Mouse (Mus musculus) thymus, postnatal 10 days (tissue): ENCODE measurements around the gene Coa5.

Source experiments
- DNase-seq, 2 experiments: peaks; one replicate each; pipeline ENCODE4 v3.0.0; 2021; ENCODE audit warnings: low spot score in 2 of 2

Gene Coa5

DNA sequence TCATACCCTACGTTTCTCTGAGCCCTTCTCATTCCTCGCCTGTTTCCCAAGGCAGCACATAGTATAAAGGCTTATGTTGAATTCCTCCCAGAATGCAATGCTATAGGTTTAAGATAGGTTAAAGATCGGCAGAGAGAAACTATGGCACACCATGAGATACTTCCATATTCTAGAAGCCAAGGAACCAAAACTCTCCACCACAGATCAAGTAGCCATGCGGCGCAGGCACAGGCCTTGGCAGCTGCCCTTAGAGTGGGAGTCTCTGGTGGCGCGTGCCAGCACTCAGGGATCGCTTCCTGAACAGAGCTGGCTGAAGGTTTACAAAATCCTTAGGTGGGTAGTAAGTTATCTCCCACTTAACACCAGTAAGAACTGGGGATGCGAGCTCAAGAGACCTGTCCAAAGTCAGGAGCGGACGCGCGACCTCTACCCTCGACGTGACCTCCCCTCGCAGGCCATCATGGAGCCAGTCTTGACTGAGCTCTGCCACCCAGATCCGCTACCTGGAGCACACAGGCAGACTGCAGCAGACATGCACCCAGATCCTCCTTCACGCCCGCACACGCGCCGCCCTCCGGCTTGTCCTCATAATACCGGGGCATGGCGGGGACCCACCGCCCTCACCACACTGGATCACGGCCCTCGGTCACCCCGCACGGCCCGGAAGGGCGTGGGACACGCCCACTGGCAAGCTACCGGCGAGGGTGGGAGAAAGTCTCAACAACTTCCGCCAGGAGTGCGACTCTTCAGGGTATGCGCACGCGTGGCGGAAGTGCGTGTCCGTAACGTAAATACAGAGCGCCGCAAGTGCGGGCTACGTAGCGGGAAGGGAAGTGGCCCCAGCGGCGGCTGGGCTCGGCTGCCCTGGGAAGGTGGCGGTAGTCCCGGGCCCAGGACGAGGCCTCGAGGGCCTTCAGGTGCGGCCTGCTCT is at the start of gene Coa5, which contains the start of gene Unc50:
Gene Coa5, minus strand, starts transcription at position 738 of the 931 bp plus-strand sequence.
Gene Unc50, plus strand, starts transcription at position 774 of the 931 bp plus-strand sequence.
- DNase-seq, result peak; percentile 86 to 87

DNA sequence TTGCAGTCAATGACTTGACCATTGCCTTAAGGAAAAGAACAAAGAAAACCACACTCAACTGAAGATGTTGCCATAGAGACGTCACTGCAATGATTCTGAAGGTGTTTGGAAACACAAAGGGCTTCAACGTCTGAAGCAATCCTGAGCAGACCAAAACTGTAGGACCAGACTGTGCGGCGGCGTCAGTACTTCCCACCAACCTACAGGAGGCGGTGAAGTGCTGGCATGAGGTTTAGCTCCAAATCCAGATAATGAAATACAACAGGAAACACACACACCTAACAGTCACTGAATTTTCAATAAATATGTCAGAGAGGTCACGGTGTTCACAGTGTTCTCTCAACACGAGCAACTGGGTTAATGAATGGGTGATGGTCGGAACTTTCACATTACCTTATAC is 49.2 kb upstream of the Coa5 start:
- peak; percentile 58 to 74 for DNase-seq

DNA sequence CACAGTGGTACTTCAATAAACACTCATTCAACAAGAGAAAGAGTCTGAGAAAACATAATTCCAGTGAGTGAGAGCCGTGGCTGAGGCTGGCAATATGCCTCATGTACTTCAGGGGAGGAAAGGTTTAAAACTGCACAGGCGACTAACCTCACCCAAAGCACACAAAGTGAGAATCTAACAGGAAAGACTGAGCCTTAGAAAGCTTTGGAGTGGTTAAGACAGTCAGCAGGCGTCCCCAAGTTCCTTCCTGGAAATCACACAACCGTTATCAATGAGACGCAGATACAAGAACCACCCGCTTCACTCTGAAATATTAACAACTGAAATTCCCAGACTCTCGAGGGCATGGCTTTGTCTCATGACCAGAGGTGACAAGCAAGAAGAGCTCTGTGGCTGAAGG is 48.5 kb upstream of the Coa5 start:
- DNase-seq, result no peak

DNA sequence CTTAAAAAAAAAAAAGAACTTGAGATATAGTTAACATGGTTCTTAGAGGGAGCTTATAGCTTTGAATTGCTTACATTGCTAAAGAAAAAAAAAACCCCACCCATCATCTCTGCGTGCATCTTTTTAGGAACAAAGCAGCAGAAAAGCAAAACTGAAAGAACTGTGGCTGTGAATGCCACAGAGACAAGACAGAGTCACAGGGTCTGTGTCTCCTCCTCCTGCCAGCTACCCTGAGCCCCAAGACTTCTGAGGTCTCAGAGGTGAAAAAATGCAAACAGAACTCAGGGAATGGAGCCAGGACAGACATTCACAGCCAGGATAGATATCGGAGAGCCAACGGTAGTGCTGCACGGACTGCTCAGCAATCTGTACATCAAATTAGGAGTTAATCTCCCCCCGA is 48.0 kb upstream of the Coa5 start:
- no peak for DNase-seq

DNA sequence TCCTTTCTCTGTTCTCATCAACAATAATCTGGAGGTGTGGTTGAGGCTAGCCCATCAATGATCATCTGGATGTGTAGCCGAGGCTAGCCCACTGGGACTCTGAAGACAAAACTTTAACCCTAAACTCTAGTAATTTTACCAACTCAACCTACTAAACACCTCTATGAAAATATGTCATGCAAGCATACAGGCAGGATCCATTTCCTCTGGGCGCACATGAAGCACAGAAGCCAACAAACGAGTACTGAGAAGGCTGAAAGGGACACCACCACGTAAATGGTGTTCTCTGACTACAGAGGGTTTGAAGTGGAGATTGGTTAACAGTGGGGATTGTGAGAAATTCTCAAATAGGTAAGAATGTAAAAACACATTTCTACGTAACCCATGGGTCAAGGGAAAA is 47.3 kb upstream of the Coa5 start:
- no peak for DNase-seq

DNA sequence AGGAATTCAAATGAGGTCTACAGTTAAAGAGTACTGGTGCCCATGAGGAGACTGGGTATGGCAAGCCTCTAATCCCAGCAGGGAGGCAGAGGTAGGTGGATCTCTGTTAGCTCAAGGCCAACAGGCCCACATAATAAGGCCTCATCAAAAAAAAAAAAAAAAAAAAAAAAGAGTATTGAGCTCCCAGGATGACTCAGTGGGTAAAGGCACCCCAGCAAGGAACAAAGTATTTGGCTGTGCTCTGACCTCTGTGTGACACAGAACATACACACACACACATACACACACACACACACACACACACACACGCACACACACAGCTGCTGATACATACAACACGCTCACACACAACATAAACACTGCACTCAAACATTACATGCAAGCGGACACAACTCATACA is 45.4 kb upstream of the Coa5 start:
- DNase-seq, result no peak

DNA sequence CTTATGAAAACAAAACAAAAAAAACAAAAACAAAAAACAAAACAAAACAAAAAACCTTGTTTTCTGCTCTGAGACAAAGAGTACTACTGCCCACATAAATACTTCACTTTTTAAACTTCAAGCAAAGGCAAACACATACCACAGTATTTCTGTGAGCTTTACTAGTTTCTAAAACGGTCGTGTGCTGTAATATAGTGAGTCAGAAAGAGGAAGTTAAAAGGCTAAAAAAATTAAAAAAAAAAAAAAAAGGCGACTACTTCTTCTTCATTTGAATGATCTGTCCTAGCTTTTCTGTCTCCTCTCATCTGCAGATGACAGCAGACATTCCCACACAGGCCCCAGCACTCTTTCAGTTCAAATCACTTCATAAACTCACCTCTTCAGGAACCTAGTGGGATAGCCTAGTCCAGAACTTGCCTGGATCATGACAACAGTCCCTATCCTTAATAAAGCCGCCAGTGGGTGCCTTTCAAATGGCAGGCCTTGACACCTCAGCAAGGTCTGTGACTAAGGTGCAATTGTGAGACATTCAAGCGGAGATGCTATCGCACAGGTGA is 44.8 kb upstream of the Coa5 start:
- DNase-seq, result no peak

DNA sequence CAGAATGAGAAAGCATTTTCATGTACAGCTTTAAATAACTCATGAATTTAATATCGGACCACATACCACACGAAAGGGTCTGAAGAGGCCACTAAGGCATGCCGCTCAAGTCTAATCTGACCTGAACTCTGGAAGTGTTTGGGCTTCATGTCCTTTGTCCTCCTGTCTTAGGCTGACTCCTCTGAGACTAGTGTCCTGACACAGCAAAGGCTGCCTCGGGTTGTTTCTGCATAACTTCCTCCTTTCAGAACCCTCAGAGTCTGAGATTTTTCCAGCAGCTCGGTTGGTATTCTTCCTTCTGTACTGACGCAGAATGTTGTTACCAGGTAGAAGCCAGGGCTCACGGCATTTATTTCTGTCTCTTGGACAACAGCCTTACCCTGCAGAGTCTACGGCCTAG is 44.1 kb upstream of the Coa5 start:
- DNase-seq, result no peak

DNA sequence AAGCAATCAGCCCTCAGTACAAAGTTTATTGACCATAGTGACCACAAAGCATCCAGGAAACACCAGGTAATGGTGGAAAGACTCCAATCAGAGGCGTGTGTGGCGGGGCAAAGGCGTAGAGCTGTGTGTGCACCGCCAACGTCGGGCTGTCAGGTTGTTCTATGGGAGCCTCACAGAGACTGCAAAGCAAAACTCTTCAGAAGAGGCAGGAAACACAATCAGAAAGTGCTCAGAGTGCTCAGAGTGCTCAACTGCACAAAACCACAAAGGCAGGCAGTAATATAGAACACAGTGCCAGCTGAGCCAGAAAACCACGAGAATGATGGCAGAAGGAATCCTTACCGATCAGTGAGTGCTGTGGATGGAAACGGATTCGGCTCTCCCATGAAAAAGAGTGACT is 43.3 kb upstream of the Coa5 start:
- DNase-seq, result peak; percentile 57 to 65

DNA sequence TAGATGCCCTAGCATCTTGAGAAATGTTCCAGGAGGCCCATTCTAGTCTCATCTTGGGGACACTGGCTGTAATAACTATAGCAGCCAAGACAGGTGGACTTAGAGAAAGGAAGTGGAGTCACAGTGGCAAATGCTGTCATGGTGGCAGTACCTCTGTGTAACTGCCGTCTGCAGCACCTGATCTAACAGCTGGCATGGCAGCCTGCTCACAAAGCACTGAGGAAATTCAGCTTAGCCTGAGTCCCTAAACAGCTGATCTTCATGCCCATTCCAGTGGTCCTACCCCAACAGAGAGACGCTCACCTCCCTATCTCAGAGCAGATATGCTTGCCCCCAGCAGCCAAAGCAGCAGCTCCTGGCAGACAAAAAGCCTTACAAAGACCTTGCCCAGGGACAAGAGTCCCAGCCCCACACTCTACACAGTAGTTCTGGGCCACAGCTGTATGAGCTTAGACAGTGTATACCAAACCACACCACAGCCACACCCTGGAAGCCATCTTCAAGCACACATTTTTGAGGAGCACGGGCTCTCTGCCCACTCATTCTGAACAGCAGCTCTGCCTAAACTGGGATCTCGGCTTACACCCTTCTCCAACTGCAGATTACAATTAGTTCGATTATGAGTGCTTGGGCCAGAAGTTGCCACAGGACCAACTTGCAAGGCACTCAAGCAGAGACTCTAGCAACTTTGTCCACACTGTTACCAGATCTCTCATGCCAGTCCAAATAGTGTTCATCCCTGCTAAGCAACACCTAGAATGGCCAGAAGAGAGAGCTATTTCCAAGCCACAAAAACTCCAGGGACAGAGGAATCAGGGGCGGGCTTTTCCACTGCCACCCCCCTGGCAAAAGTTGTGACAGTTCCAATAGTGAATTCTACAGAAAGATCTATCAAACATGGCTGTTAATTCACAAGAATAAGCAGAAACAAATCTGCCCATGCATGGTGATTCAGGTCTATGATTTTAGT is 41.6 kb upstream of the Coa5 start:
- no peak for DNase-seq

DNA sequence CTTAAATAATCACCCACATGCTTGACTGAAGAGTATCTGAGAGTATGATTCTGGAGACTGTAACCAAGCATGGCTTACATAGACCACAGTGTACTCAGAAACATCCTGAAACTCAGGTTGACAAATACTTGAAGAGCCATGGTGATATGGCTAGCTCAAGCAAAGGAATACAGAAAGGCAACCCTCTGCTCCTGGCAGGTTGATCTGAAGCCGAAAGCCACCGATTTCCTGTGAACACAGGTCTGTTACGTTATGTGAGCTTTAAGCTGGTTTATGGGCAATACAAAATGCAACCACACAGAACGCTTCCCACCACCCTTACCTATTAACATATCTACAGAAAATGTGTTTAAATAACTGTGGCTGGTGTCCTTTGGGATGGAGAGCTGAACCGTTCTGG is 39.1 kb upstream of the Coa5 start:
- no peak for DNase-seq

DNA sequence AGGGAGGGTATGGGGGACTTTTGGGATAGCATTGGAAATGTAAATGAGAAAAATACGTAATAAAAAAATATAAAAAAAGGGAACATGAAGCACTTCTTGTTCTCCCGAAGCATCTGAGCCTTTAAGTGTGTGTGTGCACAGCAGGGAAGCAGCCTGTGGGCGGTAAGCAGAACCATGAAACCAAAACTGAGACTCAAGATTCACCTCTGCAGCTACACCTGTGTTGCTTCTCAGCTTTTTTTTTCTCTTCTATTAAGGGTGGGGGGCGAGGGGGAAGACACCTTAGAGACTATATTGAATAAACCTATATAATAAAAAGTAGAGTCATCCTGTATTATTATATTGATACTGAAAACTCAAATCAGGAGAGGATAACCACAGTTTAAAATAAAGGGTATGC is 37.9 kb upstream of the Coa5 start:
- no peak for DNase-seq

DNA sequence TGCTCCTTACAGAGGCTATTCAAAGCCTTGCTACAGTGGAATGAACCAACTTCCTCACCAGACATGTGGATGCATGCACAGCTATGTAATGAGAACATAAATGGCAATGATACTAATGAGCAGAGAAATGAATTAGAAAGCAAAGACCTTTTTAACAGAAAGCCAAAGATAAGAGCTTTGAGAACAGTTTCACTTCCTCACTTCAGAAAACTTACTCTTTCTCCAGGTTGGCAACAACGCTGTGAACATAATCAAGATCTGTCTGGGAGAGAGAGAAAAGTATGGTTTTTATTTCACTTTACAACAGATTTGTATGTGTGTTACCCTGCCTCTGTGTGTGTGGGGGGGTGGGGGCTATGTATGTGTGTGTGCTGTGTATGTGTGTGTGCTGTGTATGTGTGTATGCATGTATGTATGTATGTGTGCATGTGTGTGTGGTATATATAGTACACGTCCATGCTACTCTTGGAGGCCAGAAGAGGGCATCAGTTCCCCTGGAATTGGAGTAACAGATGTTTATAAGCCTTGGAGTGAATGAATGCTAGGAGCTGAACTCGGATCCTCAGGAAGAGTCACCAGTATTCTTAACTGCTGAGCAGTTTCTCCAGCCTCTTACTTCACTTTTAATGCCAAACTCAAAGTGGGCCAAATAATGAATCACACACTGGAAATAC is 36.6 kb upstream of the Coa5 start:
- no peak for DNase-seq

DNA sequence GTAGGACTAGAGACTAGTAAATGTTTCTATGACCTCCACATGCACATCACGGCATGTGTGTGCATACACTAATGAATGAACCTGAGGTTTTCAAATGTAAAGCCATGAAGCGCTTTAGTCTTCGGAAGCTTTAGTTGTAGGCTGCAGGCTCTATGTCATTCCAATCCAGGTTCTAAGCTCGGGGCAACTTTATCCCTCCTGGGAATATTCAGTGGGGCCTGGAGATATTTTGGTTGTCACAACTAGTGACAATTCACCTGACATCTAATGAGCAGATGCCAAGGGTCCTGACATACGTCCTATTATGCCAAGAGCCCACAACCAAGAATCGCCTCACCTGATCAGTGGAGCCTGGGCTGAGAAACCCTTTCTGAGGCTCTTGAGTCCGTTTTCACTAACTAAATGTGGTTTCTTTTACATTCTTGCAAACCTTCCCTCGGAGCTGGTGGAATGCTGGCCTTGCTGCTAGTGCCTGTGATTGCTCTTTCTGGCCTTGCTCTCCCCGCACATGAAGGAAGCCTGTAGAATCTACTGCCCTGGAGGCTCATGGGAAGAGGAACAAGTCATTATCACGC is 35.1 kb upstream of the Coa5 start:
- no peak for DNase-seq

DNA sequence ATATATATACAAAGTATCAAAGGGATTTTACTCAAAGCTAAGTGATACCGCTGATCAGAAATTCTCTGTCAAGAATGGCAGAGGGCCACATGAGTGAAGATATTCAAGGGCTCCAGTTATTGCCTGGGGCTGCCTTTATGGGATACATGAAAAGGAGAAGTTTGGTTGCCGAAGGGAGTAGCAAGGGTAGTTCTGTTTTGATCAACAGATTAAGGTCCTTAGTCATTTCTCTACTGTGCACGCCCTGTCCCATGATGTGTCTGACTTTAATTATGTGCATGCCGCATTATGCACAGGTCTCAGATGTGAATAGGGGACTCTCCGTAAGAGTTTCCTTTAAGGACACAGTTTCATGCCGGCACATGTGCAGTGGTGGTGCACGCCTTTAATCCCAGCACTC is 27.6 kb upstream of the Coa5 start:
- DNase-seq, result no peak

DNA sequence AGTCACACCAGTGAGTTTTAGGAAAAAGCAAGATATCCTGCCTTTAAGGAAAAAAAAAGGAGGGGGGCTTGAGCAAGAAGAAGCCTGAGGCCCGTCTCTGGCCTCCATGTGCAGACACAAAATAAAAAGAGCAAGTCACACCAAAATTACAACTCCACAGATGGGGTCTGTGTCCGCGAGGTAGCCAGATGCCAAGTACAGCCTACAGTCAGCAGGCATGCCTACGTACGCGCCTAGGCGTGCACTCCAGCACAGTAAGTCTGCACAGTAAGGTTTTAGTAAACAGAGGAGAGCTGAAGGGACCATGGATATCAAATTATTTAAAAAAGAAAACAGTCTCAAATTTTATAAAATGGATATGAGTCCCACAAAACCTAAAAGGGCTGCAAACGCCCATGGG is 21.4 kb upstream of the Coa5 start:
- DNase-seq, result no peak

DNA sequence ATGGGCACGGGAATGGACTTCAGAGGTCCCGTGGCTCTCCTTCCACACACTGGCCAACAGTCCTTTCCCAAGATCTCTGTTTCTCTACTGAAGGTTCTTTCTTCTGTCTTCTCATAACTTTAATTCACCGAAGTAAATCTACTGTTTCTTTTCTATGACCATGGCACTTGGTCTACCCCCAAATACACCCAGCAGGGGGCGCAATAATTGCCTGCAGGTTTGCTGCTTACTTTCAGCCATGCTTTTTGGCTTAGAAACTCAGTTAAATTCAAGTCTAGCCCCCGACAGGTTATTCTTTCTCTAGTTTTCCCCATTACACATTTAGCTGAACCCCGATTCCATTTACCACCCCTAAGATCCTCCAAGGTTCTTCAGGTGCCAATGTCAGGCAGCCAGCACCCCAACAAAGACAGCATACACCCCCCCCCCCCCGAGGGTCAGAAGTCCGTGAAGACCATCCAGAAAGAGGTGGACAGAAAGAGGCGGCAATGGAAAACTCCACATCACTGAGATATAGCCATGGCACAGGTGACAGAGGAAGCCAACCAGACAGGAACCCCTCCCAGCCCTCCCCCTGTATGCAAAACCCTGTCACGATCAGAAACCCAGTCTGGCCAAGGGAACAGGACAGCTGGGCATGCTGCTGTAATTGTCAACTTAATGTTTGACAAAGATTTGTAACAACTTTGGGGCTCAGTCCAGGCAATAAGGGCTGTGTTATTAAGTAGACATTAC is 18.6 kb upstream of the Coa5 start:
- peak; percentile 51 to 86 for DNase-seq

DNA sequence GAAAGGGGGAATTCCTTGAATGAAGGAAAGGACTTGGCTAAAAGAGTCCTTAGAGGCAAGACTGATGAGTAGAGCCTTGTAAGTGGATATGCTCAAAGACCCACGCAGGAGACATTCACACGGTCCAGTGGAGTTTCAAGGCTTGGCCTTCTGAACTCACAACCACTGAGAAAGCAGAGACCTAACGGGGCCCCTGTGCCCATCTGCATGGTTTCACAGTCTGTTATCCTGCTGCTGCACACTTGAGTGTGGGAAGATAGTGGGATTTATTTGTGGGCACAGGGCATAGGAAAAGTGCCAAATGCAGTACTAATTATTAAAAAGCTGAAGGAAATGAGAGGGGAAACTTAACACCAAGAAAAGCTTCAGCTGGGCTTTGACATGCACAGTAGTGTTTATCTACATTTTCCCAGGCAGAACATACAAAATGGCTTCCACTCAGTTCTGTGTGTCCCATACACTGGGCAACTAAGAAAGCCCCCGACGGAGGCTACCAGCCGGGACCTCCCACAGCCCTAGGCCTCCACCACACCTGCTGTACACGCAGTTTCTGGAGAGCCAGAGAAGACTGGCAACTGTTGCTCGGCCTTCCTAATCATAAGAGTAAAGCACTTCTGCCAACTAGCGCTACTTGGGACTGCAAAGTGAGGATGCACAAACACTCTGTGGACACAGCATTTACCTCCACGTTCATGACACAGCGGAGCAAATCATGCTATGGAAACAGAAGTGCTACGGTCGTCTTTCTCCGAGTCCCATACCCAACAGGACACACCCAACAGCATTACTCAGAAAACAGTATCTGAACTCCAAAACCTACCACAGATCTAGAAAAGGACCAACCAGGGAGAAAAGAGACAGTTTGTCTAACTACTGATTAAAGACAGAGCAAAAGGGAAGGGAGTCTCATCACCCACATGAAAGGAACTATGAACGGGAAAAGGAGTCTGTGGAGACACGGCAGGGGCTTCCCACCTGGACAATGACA is 13.2 kb upstream of the Coa5 start:
- DNase-seq, result no peak

DNA sequence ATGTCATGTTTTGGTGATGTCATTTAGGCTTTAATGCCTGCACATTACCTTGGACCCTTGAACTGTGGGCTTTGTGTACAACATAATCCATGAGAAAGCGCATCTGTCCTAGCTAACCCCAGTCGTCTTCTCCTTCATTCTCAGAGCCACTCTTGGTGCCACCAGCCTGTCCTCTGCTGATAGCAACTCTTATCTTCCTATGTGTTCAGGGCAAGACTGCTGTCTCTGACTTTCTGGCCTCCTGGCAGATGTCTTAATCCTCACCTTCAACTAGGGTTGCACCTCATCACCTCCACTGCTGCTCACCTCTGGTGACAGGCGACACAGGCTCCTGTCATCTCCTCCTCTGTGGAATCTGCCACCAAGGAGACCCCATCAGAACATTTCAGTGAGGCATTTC is 6.5 kb upstream of the Coa5 start:
- no peak for DNase-seq
